Mouse (Mus musculus) embryonic fibroblast, embryonic 13.5 days (primary cell): ENCODE measurements around the gene Edc4.

ENCODE experiments used
- CTCF ChIP-seq: IDR thresholded peaks from 2 replicates; pipeline ENCODE4 v1.5.1; 2011; ENCODE audit warnings: mild to moderate bottlenecking, control low read depth, low read length, moderate library complexity, borderline replicate concordance; ENCODE audit not compliant: insufficient read depth
- POLR2A ChIP-seq: IDR thresholded peaks from 2 replicates; pipeline ENCODE4 v1.6.1; 2011; ENCODE audit warnings: low read depth, mild to moderate bottlenecking, control low read depth, low read length, moderate library complexity

GRCm38 (mm10) chr8:105851651-105852143, 29.0 kb upstream of the Edc4 start:
- TF ChIP-seq CTCF (no peak), POLR2A (peak; percentile 99)
